Comparison of ENCODE assay signal across 24 mouse cellular contexts in the genomic region with DNA sequence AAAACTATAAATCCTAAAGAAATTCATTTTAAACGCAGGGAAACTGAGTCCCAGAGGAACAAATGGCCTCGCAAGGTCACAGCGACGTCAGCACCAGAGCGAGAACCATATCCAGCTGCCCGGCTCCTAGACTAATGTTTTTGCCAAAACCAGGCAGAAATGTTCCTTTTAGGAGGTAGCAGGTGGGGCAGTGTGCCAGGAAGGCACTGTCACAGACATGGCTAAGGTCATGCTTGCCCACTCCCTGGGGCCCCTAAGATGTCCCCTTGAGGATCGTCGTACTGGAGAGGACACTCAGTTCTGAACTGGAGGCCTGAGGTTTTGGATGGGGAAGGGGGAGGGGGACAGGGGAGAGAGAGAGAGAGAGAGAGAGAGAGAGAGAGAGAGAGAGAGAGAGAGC.
"Had no signal": no experiment of that assay in that cellular context is flagged by ENCODE, and none has a peak within 500 bp of the region (broad histone marks: within the 10 kb centered on the region; RNA-seq: fewer than 3 reads in every experiment).

No protein-coding gene starts in this region.

- H3K27ac ChIP-seq: heart, embryonic 10.5 days; hindbrain, embryonic 12.5 days; hindbrain, embryonic 14.5 days; intestine, embryonic 15.5 days; layer of hippocampus, adult 2 months; left cerebral cortex, adult 2 months; limb, embryonic 13.5 days; limb, embryonic 15.5 days; liver, embryonic 12.5 days; liver, embryonic 14.5 days had no signal

- H3K4me3 ChIP-seq: heart, embryonic 10.5 days; heart, embryonic 12.5 days; hindbrain, embryonic 10.5 days; hindbrain, embryonic 12.5 days; intestine, embryonic 15.5 days; layer of hippocampus, adult 2 months; left cerebral cortex, adult 2 months; limb, embryonic 13.5 days; limb, embryonic 15.5 days; liver, embryonic 12.5 days had no signal

- DNase-seq: gastrocnemius, postnatal 14 days; heart, adult 18-20 months; heart, postnatal 10 days; heart, postnatal 4 days; kidney, adult 18-20 months; kidney, adult 8-10 months; kidney, postnatal 10 days; kidney, postnatal 25 days; kidney, postnatal 4 days had no signal

- ATAC-seq: hindbrain, embryonic 16.5 days; inflammation-experienced regulatory T-cells, adult 6 months; intestine, embryonic 15.5 days; intestine, postnatal 0 days; liver, embryonic 12.5 days had no signal
